Mouse (Mus musculus) CD4-positive, CD25-positive, alpha-beta regulatory T cell, adult 9 weeks (primary cell): ENCODE data around the gene Cx3cl1. TPM values are rescaled to one million over a fixed set of nuclear protein-coding genes. Genes with fewer than 3 reads are reported as not detected.

ENCODE experiments used
- polyA plus RNA-seq: library from polyadenylated mRNA; unstranded; fragments of 100-300 nt; shearing (Covaris generic); gene quantifications from one replicate; pipeline ENCODE4 v1.2.1, GENCODE M21; 2017

Gene Cx3cl1
- 0.37 TPM for polyA plus RNA-seq

GRCm38 (mm10) chr8:94771941-94772670, at the start of gene Cx3cl1:
Gene Cx3cl1 (plus strand): TSS chr8:94772009.

GRCm38 (mm10) chr8:94745476-94746184, 26.2 kb upstream of the Cx3cl1 start, which contains the start of gene Ccl22:
Gene Ccl22 (plus strand): TSS chr8:94745590.

GRCm38 (mm10) chr8:94810153-94810552, 38.3 kb downstream of the Cx3cl1 start, which contains the start of gene Ccl17:
Gene Ccl17 (plus strand): TSS chr8:94810453.

Other genes starting within 250 kb of the Cx3cl1 start
- gene Cpne2, start 239.0 kb upstream of the Cx3cl1 start, polyA plus RNA-seq, result not detected
- gene Rspry1, start 170.1 kb upstream of the Cx3cl1 start, polyA plus RNA-seq, result 77.4 TPM
- gene Fam192a, start 170.0 kb upstream of the Cx3cl1 start, polyA plus RNA-seq, result 94.1 TPM
- gene Arl2bp, start 105.4 kb upstream of the Cx3cl1 start, polyA plus RNA-seq, result 26.9 TPM
- gene Pllp, start 75.7 kb upstream of the Cx3cl1 start, polyA plus RNA-seq, result 0.35 TPM
- gene Ccl22, start 26.4 kb upstream of the Cx3cl1 start, polyA plus RNA-seq, result not detected
- not detected for gene Ccl17, start 38.4 kb downstream of the Cx3cl1 start, polyA plus RNA-seq
- gene Coq9, start 66.3 kb downstream of the Cx3cl1 start, polyA plus RNA-seq, result 72.7 TPM
- 104 TPM for gene Ciapin1, start 66.3 kb downstream of the Cx3cl1 start, polyA plus RNA-seq
- 127 TPM for gene Polr2c, start 85.4 kb downstream of the Cx3cl1 start, polyA plus RNA-seq
- 2.8 TPM for gene Dok4, start 104.3 kb downstream of the Cx3cl1 start, polyA plus RNA-seq
- gene Ccdc102a, start 146.1 kb downstream of the Cx3cl1 start, polyA plus RNA-seq, result 0.11 TPM
- gene Adgrg5, start 151.7 kb downstream of the Cx3cl1 start, polyA plus RNA-seq, result 2.6 TPM
- 3.2 TPM for gene Adgrg1, start 202.7 kb downstream of the Cx3cl1 start, polyA plus RNA-seq
- gene Adgrg3, start 245.7 kb downstream of the Cx3cl1 start, polyA plus RNA-seq, result 1.4 TPM